Mouse (Mus musculus) heart, postnatal 0 days (tissue): ENCODE measurements around the gene Mfsd5. TPM values are rescaled to one million over a fixed set of nuclear protein-coding genes. Genes with fewer than 3 reads are reported as not detected.

Experiments
- ATAC-seq: fragments of 200-750 bp; cut with Nextera tagmentation; 2 replicates; pipeline ENCODE4 v1.8.0; 2017; ENCODE audit warnings: low read depth, moderate number of reproducible peaks, moderate library complexity; ENCODE audit not compliant: insufficient read depth
- DNase-seq: peaks from one replicate; pipeline ENCODE4 v3.0.0-alpha.2; 2016; ENCODE audit warnings: low spot score
- H3K27ac ChIP-seq: fragments of 300-500 bp; sonication (generic); 2 replicates; pipeline ENCODE4 v1.5.1; 2014; ENCODE audit warnings: low read depth, mild to moderate bottlenecking
- H3K27me3 ChIP-seq: fragments of 300-500 bp; sonication (generic); 2 replicates; pipeline ENCODE4 v1.6.1; 2014; ENCODE audit warnings: low read length, mixed read lengths; ENCODE audit not compliant: control insufficient read depth, insufficient read depth
- H3K36me3 ChIP-seq: fragments of 300-500 bp; sonication (generic); replicated peaks from 2 replicates; pipeline ENCODE4 v1.6.1; 2014; ENCODE audit warnings: low read length, mixed read lengths; ENCODE audit not compliant: control insufficient read depth, insufficient read depth
- H3K4me1 ChIP-seq: fragments of 300-500 bp; sonication (generic); 2 replicates; pipeline ENCODE4 v1.6.1; 2014; ENCODE audit warnings: antibody characterized with exemption; ENCODE audit not compliant: control insufficient read depth, insufficient read depth
- H3K4me2 ChIP-seq: fragments of 300-500 bp; sonication (generic); 2 replicates; pipeline ENCODE4 v1.6.1; 2014; ENCODE audit warnings: low read depth, mild to moderate bottlenecking, low read length, moderate library complexity
- H3K4me3 ChIP-seq: fragments of 300-500 bp; sonication (generic); 2 replicates; pipeline ENCODE4 v1.5.1; 2014; ENCODE audit warnings: low read depth, low read length
- H3K9ac ChIP-seq: fragments of 300-500 bp; sonication (generic); replicated peaks from 2 replicates; pipeline ENCODE4 v1.6.1; 2014; ENCODE audit warnings: low read depth, low read length, mixed read lengths
- H3K9me3 ChIP-seq: fragments of 300-500 bp; sonication (generic); replicated peaks from 2 replicates; pipeline ENCODE4 v1.6.1; 2016; ENCODE audit warnings: low read length; ENCODE audit not compliant: control insufficient read depth
- CTCF ChIP-seq: IDR thresholded peaks from 2 replicates; pipeline ENCODE4 v1.5.1; 2016; ENCODE audit warnings: antibody characterized with exemption, control low read depth, low read depth
- EP300 ChIP-seq: IDR thresholded peaks from 2 replicates; pipeline ENCODE4 v1.6.1; 2016; ENCODE audit warnings: antibody characterized with exemption, low read depth
- WGBS: fragments of 180-500 bp; shearing (Covaris S2); extraction: QIAGEN DNeasy Blood & Tissue Kit; methylation state at CpG from one replicate; pipeline ENCODE4 v1.1.7; 2014; 5-methylcytosine and 5-hydroxymethylcytosine counted together
- polyA plus RNA-seq: library from polyadenylated mRNA; unstranded; fragments of >200 nt; fragmentation: Nextera tagmentation; extraction: Ambion mirVana; gene quantifications from 2 replicates; pipeline ENCODE4 v1.2.1, GENCODE M21; 2015
- total RNA-seq: library from RNA; depleted of rRNA; stranded (reverse); fragments of >200 nt; gene quantifications from 2 replicates; pipeline ENCODE4 v1.2.3, GENCODE M21; 2014; ENCODE audit warnings: low replicate concordance

Mfsd5 gene
- total and polyA plus RNA-seq, 2 experiments from 2014 or later, result 34.1 to 35.6 TPM

GRCm38 (mm10) chr15:102235371-102236027, 43.8 kb upstream of the Mfsd5 start:
- ATAC-seq (no peak), DNase-seq (no peak)
- Histone ChIP-seq H3K27me3 (no peaks in the 10 kb centered on the region), H3K9me3 (no peaks in the 10 kb centered on the region), H3K9ac (0 out of 2 replicates have a peak overlapping the region, but pooled peaks have one; percentile 2), H3K4me1 (no peaks in the 10 kb centered on the region; the same call in 1 of the 2 replicates), H3K27ac (no peak overlapping the region), H3K36me3 (no peaks in the 10 kb centered on the region), H3K4me3 (no peak overlapping the region), H3K4me2 (peak overlapping the region; percentile 17; the same call in 1 of the 2 replicates)
- TF ChIP-seq CTCF (0 out of 2 replicates have a peak, but pooled peaks have one; percentile 4), EP300 (no peak)
- WGBS, result 35% methylated on average over 21 of the region's 21 CpGs

GRCm38 (mm10) chr15:102238543-102239259, 40.6 kb upstream of the Mfsd5 start:
- Histone ChIP-seq H3K27ac (no peak overlapping the region), H3K36me3 (no peaks in the 10 kb centered on the region), H3K9ac (no peak overlapping the region), H3K9me3 (no peaks in the 10 kb centered on the region), H3K4me1 (peaks cover 2% of the 10 kb centered on the region; the same call in 1 of the 2 replicates), H3K27me3 (no peaks in the 10 kb centered on the region), H3K4me3 (no peak overlapping the region), H3K4me2 (no peak overlapping the region)
- no peak for ATAC-seq
- no peak for TF ChIP-seq EP300
- no peak for TF ChIP-seq CTCF
- 78% methylated on average over 14 of the region's 14 CpGs for WGBS
- DNase-seq, result no peak

- TF ChIP-seq CTCF, result peak; percentile 79
- no peak for TF ChIP-seq EP300
- WGBS, result 10% methylated on average over 9 of the region's 9 CpGs
- Histone ChIP-seq H3K4me2 (no peak overlapping the region), H3K9ac (no peak overlapping the region), H3K4me3 (no peak overlapping the region), H3K27ac (no peak overlapping the region), H3K9me3 (no peaks in the 10 kb centered on the region), H3K27me3 (no peaks in the 10 kb centered on the region), H3K36me3 (no peaks in the 10 kb centered on the region), H3K4me1 (peaks cover 2% of the 10 kb centered on the region; the same call in 1 of the 2 replicates)
- peak; percentile 57; the same call in 1 of the 2 replicates for ATAC-seq
- DNase-seq, result peak; percentile 43
Measured at GRCm38 (mm10) chr15:102239260-102239590, 40.0 kb upstream of the Mfsd5 start.

GRCm38 (mm10) chr15:102239851-102240250, 39.4 kb upstream of the Mfsd5 start:
- TF ChIP-seq EP300 (no peak), CTCF (no peak)
- Histone ChIP-seq H3K4me2 (no peak overlapping the region), H3K4me3 (no peak overlapping the region), H3K4me1 (peaks cover 2% of the 10 kb centered on the region; the same call in 1 of the 2 replicates), H3K27me3 (no peaks in the 10 kb centered on the region), H3K9ac (no peak overlapping the region), H3K27ac (0 out of 2 replicates have a peak overlapping the region, but pooled peaks have one; percentile 2), H3K9me3 (no peaks in the 10 kb centered on the region), H3K36me3 (no peaks in the 10 kb centered on the region)
- no peak for ATAC-seq
- WGBS, result 68% methylated on average over 11 of the region's 11 CpGs
- no peak for DNase-seq

- peak overlapping the region; percentile 60 for H3K27ac ChIP-seq
- TF ChIP-seq EP300 (0 out of 2 replicates have a peak, but pooled peaks have one; percentile 58), CTCF (no peak)
- H3K4me3 ChIP-seq, result no peak overlapping the region
- H3K9ac ChIP-seq, result no peak overlapping the region
- DNase-seq, result peak; percentile 49
- 51% methylated on average over 4 of the region's 4 CpGs for WGBS
- no peaks in the 10 kb centered on the region for H3K36me3 ChIP-seq
- no peaks in the 10 kb centered on the region for H3K9me3 ChIP-seq
- H3K4me1 ChIP-seq, result peaks cover 2% of the 10 kb centered on the region; the same call in 1 of the 2 replicates
- no peak overlapping the region for H3K4me2 ChIP-seq
- peak; percentile 49 for ATAC-seq
- no peaks in the 10 kb centered on the region for H3K27me3 ChIP-seq
Measured at GRCm38 (mm10) chr15:102240607-102241006, 38.6 kb upstream of the Mfsd5 start.
